Mouse (Mus musculus): ENCODE data around the gene Naaladl2.

Gene Naaladl2

DNA sequence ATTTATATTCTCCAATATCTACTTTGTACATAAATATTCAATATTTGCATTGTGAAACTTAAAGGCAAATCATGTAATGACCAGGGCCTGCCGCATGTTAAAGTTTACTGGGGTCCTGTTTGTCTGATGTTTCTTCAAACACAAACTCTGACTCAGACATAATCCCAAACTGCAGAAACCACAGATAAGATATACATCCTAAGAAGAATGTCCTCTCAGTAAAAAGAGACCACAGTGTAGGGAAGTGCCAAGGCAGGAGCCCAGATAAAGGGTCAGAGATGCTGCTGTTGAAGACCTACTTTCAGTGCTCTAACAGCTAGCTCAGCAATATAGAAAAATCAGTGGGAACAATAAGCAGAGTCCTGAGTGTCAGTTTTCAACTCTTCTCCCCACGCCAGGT is 201.9 kb downstream of the Naaladl2 start:
- in situ Hi-C loops (cut with MboI, MseI): loop anchor here in 1 of 2 experiments (10.0 kb wide), 1 partner anchor 1973 kb away; no protein-coding TSS in a partner anchor

DNA sequence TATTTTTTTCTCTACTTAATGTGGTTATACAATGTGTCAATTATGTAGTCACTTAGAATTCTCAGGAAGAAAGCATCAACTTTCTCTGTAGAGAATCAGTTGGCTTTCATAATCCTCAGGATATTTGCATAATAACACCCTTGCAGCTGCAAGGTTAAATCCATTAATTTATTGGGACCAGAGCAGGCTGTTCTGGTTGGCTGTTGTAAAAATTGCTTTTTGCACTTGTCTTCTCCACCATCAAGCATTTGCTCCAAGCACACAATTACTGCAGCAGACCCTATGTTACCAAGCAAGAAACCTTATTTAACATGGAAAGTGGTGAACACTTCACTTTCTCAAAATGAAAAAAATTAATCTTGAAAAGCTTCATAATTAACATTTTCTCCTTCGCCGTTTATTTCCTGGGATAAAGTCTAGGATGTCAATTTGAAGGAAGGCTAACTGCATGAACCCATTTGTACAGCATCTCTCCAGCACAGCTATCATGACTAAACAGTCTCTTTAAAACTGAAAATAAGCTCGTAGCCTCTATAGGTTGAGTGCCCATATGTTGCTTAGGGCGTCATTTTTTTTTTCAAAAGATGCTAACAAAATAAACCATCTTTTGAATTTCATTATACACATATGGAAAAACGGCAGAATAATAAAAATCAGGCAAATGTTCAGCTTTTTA is 205.4 kb downstream of the Naaladl2 start:
- in situ Hi-C loops (cut with MboI, MseI): no loop called here

DNA sequence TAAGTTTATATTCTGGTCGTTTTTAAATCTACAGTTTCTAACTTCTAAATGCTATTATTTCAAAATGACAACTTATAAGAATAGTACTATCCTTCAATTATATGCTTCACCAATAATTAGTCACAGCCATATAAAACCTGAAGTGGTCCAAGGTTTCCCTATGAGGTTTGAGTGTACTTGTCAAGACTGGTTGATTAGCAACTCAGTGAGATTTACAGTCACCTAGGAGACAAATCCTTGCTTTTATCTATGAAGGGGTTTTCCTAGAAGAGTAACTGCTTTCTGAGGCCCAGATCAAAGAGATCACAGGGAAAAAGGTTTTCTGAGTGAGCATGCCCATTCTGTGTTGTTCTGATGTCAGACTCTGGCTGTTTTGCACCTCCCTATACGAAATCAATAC is 222.2 kb downstream of the Naaladl2 start:
- in situ Hi-C loops (cut with MboI, MseI): no loop called here

DNA sequence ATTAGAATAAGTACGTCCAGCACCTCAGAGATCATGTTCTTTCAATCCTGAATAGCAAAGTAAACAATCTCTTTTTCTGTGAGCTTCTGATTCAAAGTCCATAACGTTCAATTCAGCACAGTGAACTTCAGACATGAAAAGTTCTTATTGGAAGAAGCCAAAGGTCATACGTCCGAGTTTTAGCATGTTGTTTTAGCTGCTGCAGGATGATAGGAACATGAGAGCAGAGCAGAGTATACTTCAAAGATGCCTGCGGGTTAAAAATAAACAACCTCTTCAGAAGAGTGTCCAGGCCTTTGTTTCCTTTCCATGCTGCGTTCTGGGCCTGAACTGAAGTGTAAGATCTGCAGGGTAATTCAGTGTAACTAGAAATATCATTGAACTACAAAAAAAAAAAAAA is 222.7 kb downstream of the Naaladl2 start:
- in situ Hi-C loops (cut with MboI, MseI): no loop called here

DNA sequence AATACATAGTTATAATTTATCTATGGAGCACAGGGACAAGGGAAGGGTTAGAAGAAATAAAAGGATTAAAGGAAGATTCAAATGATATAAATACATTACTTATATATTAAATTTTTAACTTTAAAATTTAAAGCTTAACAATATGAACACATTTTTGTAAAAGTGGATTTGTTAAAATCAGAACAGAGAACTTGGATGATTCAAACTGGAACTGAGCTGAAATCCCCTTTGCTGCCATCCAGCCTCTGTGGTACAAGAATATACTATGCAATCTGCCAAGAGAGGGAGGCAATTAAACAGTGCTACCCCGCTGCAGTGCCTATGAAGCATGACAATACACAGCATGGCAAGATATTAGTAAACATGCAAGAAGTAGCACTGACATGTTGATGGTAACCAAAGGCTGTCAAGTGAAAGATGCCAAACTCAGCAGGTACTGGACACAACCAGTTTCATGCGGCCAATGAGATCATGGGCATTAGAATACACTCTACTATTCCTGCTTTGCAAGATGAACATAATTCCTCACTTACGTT is 238.6 kb downstream of the Naaladl2 start:
- in situ Hi-C loops (cut with MboI, MseI): no loop called here

DNA sequence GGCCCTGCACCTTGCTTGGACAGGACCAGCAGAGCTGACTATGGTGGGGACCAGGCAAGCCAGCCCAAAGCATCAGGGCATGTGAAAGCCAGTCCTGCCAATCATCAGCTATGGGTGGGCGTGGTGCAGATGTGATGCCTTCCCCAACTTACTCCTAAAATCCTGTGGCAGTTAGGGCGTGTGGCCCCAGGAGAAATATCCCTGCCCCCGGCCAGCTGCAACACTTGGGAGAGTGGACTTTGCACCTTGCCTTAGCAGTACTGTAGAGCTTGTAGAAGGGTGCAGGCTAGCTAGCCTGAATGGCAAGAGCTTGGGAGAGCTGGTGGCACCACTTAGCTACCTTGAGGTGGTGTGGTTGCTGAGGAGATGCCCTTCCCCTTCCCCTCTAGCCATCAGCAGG is 255.3 kb downstream of the Naaladl2 start:
- in situ Hi-C loops (cut with MboI, MseI): no loop called here

DNA sequence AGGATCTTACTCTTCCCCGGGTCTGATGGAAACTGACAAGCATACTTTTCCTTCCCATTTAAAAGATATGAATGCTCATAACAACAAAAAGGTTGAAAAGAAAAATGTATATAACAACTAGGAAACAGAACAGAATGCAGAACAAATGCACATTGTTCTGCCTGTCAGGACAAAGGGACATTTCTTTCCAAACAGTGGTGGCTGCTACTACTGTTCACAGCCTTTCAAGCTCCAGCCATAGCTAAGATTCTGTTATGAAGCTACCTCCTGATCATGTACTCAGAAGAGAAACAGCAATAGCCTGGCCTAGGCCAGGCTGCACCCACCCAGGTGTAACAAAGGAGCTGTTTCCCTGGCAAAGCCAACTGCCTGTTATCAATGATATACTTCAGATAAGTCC is 271.8 kb downstream of the Naaladl2 start:
- in situ Hi-C loops (cut with MboI, MseI): no loop called here

DNA sequence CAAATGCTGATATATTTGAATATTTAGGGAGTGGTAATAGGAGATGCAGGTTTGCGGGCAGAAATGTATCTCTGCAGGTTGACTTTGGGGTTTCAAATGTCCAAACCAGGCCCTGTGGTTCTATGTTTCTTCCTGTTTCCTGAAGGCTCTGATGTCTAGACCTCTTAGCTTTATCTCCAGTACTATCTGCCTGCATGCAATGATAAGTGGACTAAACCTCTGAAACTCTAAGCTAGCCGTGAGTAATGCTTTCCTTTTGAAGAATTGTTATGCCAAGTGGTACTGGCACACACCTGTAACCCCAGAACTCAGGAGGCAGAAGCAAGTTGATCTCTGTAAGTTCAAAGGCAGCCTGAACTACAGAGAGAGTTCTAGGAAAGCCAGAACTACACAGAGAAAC is 291.1 kb downstream of the Naaladl2 start:
- in situ Hi-C loops (cut with MboI, MseI): no loop called here

DNA sequence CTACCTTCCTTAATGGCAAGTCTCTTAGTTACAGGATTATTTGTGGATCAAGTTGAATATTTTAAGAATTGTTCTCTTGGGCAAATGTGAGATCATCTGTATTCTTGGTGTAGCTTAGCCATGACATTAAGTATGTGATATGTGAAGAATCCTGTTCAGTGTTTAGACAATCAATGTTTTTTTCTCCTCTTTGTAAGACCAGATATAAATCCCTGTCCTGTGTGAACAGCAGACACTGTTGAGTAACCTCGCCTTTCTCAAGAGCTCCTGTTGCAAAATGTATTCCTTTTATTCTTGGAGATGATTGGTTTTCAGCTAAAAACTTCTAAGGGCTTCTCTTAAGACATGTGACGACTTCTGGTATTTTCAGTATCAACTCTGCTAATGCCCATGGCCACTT is 347.3 kb downstream of the Naaladl2 start:
- in situ Hi-C loops (cut with MboI, MseI): no loop called here

DNA sequence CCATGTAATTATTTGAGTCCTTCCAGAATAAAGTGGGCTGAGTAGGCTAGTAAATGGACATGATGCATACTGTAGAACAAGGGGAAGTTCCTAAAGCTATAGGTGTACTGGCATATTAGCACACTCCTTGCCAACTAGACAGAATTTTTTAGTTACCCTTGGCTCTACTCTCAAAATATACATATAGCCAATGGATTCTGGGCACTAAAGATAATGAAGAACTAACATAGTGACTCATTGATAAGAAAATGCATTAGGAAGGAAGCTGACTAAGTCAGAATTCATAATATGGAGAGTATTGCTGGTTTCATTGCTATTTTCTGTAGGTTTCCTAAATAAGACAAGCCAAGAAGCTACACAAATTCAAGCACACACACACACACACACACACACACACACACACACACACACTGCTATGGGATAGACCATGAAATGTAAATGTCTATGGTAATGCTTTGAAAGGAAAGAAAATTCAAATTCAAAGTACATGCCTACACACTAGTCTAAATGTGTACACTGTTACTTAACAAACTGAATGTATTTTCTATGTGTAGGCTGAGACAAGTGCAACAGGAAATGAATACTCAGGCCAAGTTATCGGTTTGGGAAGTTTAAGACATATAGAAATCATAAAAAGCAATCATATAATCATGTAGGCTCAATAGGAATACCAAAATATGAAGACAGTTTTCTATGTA is 356.5 kb downstream of the Naaladl2 start:
- in situ Hi-C loops (cut with MboI, MseI): no loop called here

DNA sequence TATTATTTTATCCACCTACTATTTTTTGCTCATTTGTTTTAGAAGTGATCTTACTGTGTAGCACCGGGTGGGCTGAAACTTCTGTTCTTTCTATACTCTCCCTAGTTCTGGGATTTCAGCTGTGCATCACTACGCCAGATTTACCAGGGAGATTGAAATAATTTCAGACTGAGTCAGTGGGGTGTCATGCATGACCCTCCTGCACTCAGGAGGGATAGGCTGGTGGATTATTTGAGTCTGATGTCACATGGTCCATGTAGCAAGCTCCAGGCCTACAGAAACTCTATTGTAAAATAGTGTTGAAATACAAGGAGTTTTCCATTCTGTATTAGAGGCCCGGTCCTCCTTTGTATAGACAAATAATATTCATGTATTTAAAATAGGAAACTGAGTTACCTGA is 360.0 kb downstream of the Naaladl2 start:
- in situ Hi-C loops (cut with MboI, MseI): no loop called here

DNA sequence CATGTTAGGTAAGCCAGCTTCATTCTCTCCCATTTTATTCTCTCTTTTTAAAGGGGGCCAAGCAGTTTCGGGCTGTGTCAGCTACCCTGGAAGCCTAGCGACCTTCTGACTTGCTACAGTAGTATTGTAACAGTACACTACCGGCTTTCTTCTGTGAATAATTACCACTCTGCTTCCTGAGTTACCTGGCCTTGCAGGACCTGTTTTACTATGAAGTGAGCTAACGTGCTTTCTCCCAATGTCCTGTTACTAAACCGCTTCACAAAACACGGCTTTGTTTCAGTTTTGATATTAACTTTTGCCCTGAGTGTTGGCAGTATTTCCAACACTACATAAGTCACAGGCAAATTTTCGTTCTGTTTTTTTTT is 360.6 kb downstream of the Naaladl2 start:
- in situ Hi-C loops (cut with MboI, MseI): no loop called here

DNA sequence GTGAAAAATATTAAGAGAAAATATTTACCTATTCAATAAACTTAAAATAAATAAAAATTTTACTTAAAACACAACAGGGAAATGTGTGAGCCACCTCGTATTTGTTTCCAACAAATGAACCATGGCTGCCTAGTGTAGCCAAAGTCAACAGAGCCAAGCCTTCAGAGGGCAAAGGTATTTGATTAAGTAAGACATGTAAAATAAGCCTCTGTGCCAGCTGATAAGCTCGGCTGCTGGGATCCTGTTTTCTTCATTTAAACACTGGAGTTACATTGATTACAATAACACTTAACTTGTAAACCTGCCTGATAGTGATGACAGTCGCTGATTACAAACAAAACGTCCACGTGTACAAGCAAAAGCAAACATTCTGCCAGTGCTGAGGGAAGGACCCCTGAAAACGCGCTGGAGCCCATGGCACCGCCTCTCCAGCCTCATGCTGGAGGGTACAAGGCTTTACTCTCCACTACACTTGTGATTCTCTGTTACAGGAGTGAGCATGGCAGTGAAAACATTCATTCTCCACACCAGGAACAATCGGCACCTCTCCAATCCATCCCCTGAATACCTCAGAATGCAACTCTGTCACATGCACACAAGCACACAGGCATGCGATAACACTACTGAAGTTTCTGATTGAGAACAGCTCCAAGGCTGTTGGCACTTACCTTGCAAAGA is 361.1 kb downstream of the Naaladl2 start:
- in situ Hi-C loops (cut with MboI, MseI): no loop called here

DNA sequence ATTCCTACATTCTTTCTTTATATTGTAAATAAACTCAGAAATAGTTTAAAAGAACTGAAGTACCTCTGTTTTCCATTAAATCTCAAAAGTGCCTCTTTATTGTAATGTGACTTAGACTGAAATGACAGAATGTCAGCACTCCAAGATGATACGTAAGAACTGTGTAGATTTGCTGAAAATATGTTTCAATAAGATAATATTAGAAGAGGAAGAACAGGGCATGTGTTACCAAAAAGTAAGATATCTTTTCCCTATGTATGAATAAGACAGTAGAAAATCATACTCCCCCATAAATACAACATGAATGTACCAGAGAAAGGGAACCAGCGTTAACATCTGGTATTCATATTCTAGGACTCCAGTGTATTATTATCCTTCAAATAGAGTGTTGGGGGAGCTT is 362.4 kb downstream of the Naaladl2 start:
- in situ Hi-C loops (cut with MboI, MseI): no loop called here

DNA sequence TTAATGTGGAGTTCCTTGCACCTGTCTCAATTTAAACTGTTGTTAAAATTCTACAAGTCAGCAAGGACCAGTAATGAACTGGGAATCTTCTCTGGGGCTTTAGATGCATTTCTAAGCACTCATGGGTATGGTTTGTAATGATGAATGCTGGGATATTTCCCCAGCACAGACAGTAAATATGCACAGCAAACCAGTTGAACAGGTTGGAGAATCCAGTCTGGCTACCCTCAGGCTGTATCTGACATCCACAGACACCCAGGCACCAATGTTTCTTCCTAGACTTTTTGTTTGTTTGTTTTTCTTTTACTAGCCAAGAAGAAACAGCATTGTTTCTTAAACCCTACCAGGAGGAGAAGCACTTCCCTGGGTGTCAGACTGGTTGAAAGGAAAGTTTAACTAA is 365.6 kb downstream of the Naaladl2 start:
- in situ Hi-C loops (cut with MboI, MseI): no loop called here

DNA sequence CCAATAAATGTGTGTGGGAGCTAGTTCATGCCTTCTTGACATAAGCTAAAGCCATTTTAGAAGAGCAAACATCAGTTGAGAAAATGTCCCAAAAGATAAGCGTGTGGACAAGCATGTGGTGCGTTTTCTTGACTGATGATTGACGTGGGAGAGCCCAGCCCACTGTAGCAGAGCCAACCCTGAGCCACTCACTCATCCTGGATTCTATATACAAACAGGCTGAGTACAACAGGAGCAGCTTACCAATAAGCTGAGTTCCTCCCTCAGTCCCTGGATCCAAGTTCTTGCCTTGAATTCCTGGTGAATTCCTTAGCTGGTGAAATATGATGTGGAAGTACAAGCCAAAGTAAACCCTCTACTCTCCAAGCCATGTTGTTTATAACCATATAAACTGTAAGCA is 395.0 kb downstream of the Naaladl2 start:
- in situ Hi-C loops (cut with MboI, MseI): no loop called here

DNA sequence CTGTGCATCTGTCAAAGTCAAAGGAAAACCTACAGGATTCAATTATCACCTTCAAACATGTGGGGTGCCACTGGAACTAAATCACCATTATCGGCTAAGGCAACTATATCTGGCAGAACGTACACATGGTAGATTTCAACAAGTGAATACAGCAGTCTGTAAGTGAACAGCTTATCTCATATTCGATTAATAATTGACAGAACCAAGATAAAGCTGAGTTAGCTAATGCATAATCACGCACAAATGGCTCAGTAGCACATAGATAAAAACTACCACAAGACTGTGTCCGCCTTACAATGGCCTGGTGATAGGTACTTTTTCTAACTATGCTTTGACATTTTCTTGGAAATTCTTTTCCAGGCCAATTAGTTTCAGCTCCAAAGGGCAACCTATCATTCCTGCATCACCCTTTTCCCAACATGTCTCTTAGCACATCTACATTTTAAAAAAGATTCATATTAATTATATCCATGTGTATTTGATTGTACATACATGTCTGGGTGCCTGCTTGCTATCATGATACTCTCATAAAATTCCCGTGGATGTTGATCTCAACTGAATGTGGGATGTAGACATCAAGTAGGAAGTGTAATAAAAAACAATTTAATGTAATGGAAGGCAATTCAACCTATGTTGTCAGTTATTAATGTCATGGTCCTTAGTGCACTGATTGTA is 396.7 kb downstream of the Naaladl2 start:
- in situ Hi-C loops (cut with MboI, MseI): no loop called here

DNA sequence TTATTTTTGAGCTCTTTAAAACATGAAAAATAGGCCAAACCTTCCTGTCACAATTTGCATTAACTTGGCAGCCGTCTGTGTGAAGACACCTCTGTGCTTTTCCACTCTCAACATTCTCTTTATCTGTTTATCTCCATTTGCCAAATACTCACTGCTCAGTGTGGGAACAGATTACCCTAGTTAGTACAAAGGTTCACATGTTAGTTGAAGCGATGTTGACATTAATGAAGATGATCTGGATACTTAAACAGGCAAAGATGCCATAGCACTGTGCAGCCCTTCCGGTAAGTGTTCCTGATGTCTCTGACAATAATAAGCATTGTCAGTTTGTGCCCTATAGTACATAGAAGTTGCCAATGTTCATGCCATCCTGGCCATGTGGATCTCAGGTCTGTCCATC is 400.1 kb downstream of the Naaladl2 start:
- in situ Hi-C loops (cut with MboI, MseI): no loop called here

DNA sequence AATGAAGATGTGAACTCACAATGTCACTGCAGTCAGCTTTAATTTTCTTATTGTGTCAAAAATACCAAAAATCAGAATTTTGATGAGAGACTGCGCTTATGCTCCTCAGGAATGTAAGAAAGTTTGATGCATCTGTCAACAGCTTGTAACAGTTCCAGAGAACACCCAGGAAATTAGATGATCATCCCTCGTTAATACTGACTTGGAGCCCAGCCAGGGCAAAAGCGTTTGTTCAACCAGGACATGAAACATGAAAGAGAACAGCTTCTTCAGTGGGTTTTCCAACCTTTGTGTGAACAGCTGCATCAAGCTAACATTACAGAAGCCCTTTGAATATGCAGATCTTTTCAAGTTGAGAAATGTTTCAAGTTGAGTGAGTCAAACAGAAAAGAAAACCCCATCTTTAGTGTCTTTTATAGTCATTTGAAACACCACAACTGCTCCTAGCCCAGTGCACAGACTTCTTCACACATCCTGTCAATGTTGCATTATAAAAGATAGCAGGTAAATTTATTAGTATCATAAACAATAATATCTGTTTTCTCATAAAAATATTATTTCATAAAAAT is 424.8 kb downstream of the Naaladl2 start:
- in situ Hi-C loops (cut with MboI, MseI): no loop called here

DNA sequence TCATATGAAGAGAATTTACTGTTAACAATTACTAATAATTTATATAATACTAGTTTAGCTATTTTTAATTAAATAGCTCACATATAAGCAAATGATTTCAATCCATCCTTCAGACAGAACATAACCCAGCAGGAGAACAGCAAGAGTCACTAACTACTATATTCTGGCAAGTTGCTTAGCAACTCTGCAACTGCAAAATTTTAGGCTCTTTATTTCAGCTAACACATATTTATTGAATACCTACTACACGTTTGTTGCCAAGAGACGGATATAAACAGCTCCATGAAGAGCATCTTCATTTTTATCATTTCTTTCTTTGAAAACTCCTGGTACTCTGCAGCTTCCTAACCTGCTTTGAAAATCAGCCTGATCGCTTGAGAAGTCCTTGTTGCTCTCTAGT is 429.3 kb downstream of the Naaladl2 start:
- in situ Hi-C loops (cut with MboI, MseI): no loop called here

DNA sequence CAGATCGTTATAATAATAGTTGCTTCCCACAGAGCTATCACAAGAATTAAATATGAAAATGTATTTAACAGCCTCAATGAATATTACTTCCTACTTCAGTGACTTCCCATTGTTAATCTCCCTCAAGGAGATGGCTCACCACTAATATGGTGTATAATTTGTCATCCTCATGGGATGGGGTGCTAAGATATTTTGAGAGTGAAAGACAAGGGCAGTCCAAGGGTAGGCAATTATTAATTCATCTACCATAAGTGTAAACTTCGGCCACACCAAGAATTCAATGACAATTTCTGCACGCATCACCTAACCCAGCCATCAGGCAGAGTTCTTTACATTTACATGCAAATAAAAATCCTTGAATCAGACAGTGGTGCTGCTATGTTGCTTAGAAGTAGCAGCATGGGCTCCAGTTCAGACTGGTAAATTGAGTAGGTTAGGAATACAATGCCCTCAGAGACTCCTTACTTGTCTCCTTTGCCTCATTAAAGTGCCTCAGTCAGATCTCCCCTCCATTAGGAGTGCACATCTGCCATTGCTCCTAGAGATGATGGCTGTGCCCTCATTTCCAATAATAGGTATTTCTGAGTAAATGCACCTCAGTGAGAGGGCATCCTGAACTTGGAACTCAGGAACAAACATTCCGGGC is 438.2 kb downstream of the Naaladl2 start:
- in situ Hi-C loops (cut with MboI, MseI): no loop called here
